Mouse (Mus musculus) forebrain, embryonic 12.5 days (tissue): ENCODE results near the gene Lrrc10b. TPM values are rescaled to one million over a fixed set of nuclear protein-coding genes. Genes with fewer than 3 reads are reported as not detected.
A peak's percentile ranks its signal among the peaks of the same experiment; 100 is the strongest.

ENCODE experiments used
- ATAC-seq: fragments of 200-750 bp; cut with Nextera tagmentation; 2 replicates; pipeline ENCODE4 v1.8.0; 2017; ENCODE audit warnings: moderate TSS enrichment; ENCODE audit not compliant: low FRiP score
- H3K27ac ChIP-seq: fragments of 300-500 bp; sonication (generic); 2 replicates; pipeline ENCODE4 v1.5.1; 2016; ENCODE audit warnings: mild to moderate bottlenecking
- H3K27me3 ChIP-seq: fragments of 300-500 bp; sonication (generic); 2 replicates; pipeline ENCODE4 v1.6.1; 2016; ENCODE audit warnings: mild to moderate bottlenecking
- H3K36me3 ChIP-seq: fragments of 300-500 bp; sonication (generic); replicated peaks from 2 replicates; pipeline ENCODE4 v1.6.1; 2016; ENCODE audit warnings: mild to moderate bottlenecking
- H3K4me1 ChIP-seq: fragments of 300-500 bp; sonication (generic); 2 replicates; pipeline ENCODE4 v1.6.1; 2016
- H3K4me2 ChIP-seq: fragments of 300-500 bp; sonication (generic); 2 replicates; pipeline ENCODE4 v1.6.1; 2016; ENCODE audit warnings: mild to moderate bottlenecking, moderate library complexity
- H3K4me3 ChIP-seq: fragments of 300-500 bp; sonication (generic); replicated peaks from 2 replicates; pipeline ENCODE4 v1.5.1; 2016; ENCODE audit warnings: mild to moderate bottlenecking
- H3K9ac ChIP-seq: fragments of 300-500 bp; sonication (generic); 2 replicates; pipeline ENCODE4 v1.6.1; 2016; ENCODE audit warnings: mild to moderate bottlenecking
- H3K9me3 ChIP-seq: fragments of 300-500 bp; sonication (generic); 2 replicates; pipeline ENCODE4 v1.6.1; 2016
- WGBS: fragments of 180-500 bp; shearing (Covaris S2); methylation state at CpG from one replicate; pipeline ENCODE4 v1.1.7; 2016; 5-methylcytosine and 5-hydroxymethylcytosine counted together
- polyA plus RNA-seq: library from polyadenylated mRNA; unstranded; fragments of >200 nt; fragmentation: Nextera tagmentation; extraction: Ambion mirVana; gene quantifications from 2 replicates; pipeline ENCODE4 v1.2.1, GENCODE M21; 2016

The Lrrc10b gene
- polyA plus RNA-seq, 1 experiment from 2014 or later = 0.83 TPM

- no peak overlapping the region for H3K27ac ChIP-seq
- H3K4me3 ChIP-seq = peak overlapping the region; percentile 33
- H3K9ac ChIP-seq = peak overlapping the region; percentile 47
- 3% methylated on average over 53 of the region's 53 CpGs for WGBS
- peaks cover 46% of the 10 kb centered on the region for H3K27me3 ChIP-seq
- ATAC-seq = peak; percentile 40
- no peaks in the 10 kb centered on the region for H3K36me3 ChIP-seq
- peaks cover 39% of the 10 kb centered on the region for H3K4me1 ChIP-seq
- no peaks in the 10 kb centered on the region for H3K9me3 ChIP-seq
- H3K4me2 ChIP-seq = peak overlapping the region; percentile 61
Observed at GRCm38 (mm10) chr19:10421986-10422976, 35.0 kb downstream of the Lrrc10b start.

GRCm38 (mm10) chr19:10417436-10417835 lies 39.8 kb downstream of the Lrrc10b start:
- H3K27ac ChIP-seq = no peak overlapping the region
- no peak overlapping the region for H3K9ac ChIP-seq
- no peaks in the 10 kb centered on the region for H3K9me3 ChIP-seq
- H3K36me3 ChIP-seq = no peaks in the 10 kb centered on the region
- peaks cover 17% of the 10 kb centered on the region for H3K27me3 ChIP-seq
- peaks cover 40% of the 10 kb centered on the region for H3K4me1 ChIP-seq
- H3K4me2 ChIP-seq = no peak overlapping the region
- WGBS = 89% methylated on average over 12 of the region's 12 CpGs
- H3K4me3 ChIP-seq = no peak overlapping the region
- no peak for ATAC-seq

- Histone ChIP-seq H3K4me3 (no peak overlapping the region), H3K27ac (no peak overlapping the region), H3K36me3 (no peaks in the 10 kb centered on the region), H3K9me3 (no peaks in the 10 kb centered on the region), H3K4me2 (no peak overlapping the region), H3K27me3 (peaks cover 13% of the 10 kb centered on the region), H3K4me1 (peaks cover 37% of the 10 kb centered on the region), H3K9ac (no peak overlapping the region)
- 65% methylated on average over 8 of the region's 8 CpGs for WGBS
- ATAC-seq = no peak
Observed at GRCm38 (mm10) chr19:10416889-10417288, 40.4 kb downstream of the Lrrc10b start.

- Histone ChIP-seq H3K4me1 (peaks cover 39% of the 10 kb centered on the region), H3K9me3 (no peaks in the 10 kb centered on the region), H3K27me3 (peaks cover 2% of the 10 kb centered on the region; the same call in 1 of the 2 replicates), H3K36me3 (no peaks in the 10 kb centered on the region), H3K4me3 (no peak overlapping the region), H3K27ac (no peak overlapping the region), H3K4me2 (no peak overlapping the region), H3K9ac (no peak overlapping the region)
- no peak for ATAC-seq
- WGBS = 78% methylated on average over 5 of the region's 5 CpGs
Observed at GRCm38 (mm10) chr19:10415508-10415907, 41.8 kb downstream of the Lrrc10b start.

- WGBS = 0% methylated on average over 19 of the region's 19 CpGs
- Histone ChIP-seq H3K9ac (0 out of 2 replicates have a peak overlapping the region, but pooled peaks have one; percentile 40), H3K9me3 (no peaks in the 10 kb centered on the region), H3K36me3 (no peaks in the 10 kb centered on the region), H3K4me3 (peak overlapping the region; percentile 32), H3K4me2 (peak overlapping the region; percentile 60), H3K27ac (peak overlapping the region; percentile 89), H3K4me1 (peaks cover 39% of the 10 kb centered on the region), H3K27me3 (no peaks in the 10 kb centered on the region)
- peak; percentile 92 for ATAC-seq
Observed at GRCm38 (mm10) chr19:10413701-10414242, 43.5 kb downstream of the Lrrc10b start.

Other genes starting within 250 kb of the Lrrc10b start
- 0.72 and 0.87 TPM in 2 replicates for gene Myrf, start 216.7 kb downstream of the Lrrc10b start, polyA plus RNA-seq
- gene Dagla, start 152.6 kb downstream of the Lrrc10b start, polyA plus RNA-seq = 3.6 TPM in 2 replicates
- gene Syt7, start 68.4 kb downstream of the Lrrc10b start, polyA plus RNA-seq = 2.7 and 5.5 TPM in 2 replicates
- gene Ppp1r32, start 25.5 kb upstream of the Lrrc10b start, polyA plus RNA-seq = 0.58 and 0.97 TPM in 2 replicates
- 67.9 and 73.9 TPM in 2 replicates for gene Cpsf7, start 67.8 kb upstream of the Lrrc10b start, polyA plus RNA-seq
- gene Sdhaf2, start 68.7 kb upstream of the Lrrc10b start, polyA plus RNA-seq = 50.2 and 52.8 TPM in 2 replicates
- gene Tmem216, start 98.8 kb upstream of the Lrrc10b start, polyA plus RNA-seq = 52.9 and 54.1 TPM in 2 replicates
- gene Cyb561a3, start 119.7 kb upstream of the Lrrc10b start, polyA plus RNA-seq = 17.1 and 18.1 TPM in 2 replicates
- 49.0 and 52.8 TPM in 2 replicates for gene Tmem138, start 119.9 kb upstream of the Lrrc10b start, polyA plus RNA-seq
- 389 and 413 TPM in 2 replicates for gene Ddb1, start 147.9 kb upstream of the Lrrc10b start, polyA plus RNA-seq
- 20.5 and 22.9 TPM in 2 replicates for gene Tkfc, start 148.2 kb upstream of the Lrrc10b start, polyA plus RNA-seq
- 0.44 and 0.45 TPM in 2 replicates for gene Vwce, start 176.7 kb upstream of the Lrrc10b start, polyA plus RNA-seq
- not detected in 2 replicates for gene Pga5, start 220.6 kb upstream of the Lrrc10b start, polyA plus RNA-seq
- 32.5 and 35.2 TPM in 2 replicates for gene Vps37c, start 231.3 kb upstream of the Lrrc10b start, polyA plus RNA-seq